Mouse (Mus musculus) midbrain, embryonic 13.5 days (tissue): ENCODE data around the gene Men1. TPM values are rescaled to one million over a fixed set of nuclear protein-coding genes. Genes with fewer than 3 reads are reported as not detected.

Source experiments
- ATAC-seq: fragments of 200-750 bp; cut with Nextera tagmentation; 2 replicates; pipeline ENCODE4 v1.8.0; 2017; ENCODE audit warnings: mild to moderate bottlenecking, moderate TSS enrichment, moderate library complexity
- H3K27ac ChIP-seq: fragments of 300-500 bp; sonication (generic); 2 replicates; pipeline ENCODE4 v1.5.1; 2015; ENCODE audit warnings: inconsistent platforms, mild to moderate bottlenecking, moderate library complexity
- H3K27me3 ChIP-seq: fragments of 300-500 bp; sonication (generic); 2 replicates; pipeline ENCODE4 v1.6.1; 2015; ENCODE audit warnings: mild to moderate bottlenecking, inconsistent platforms
- H3K36me3 ChIP-seq: fragments of 300-500 bp; sonication (generic); 2 replicates; pipeline ENCODE4 v1.6.1; 2015; ENCODE audit warnings: mild to moderate bottlenecking, inconsistent platforms
- H3K4me1 ChIP-seq: fragments of 300-500 bp; sonication (generic); replicated peaks from 2 replicates; pipeline ENCODE4 v1.6.1; 2015; ENCODE audit warnings: inconsistent platforms
- H3K4me2 ChIP-seq: fragments of 300-500 bp; sonication (generic); replicated peaks from 2 replicates; pipeline ENCODE4 v1.6.1; 2015; ENCODE audit warnings: moderate library complexity, mild to moderate bottlenecking, inconsistent platforms
- H3K4me3 ChIP-seq: fragments of 300-500 bp; sonication (generic); replicated peaks from 2 replicates; pipeline ENCODE4 v1.5.1; 2015; ENCODE audit warnings: mild to moderate bottlenecking, inconsistent platforms
- H3K9ac ChIP-seq: fragments of 300-500 bp; sonication (generic); replicated peaks from 2 replicates; pipeline ENCODE4 v1.6.1; 2015; ENCODE audit warnings: mild to moderate bottlenecking, inconsistent platforms
- H3K9me3 ChIP-seq: fragments of 300-500 bp; sonication (generic); 2 replicates; pipeline ENCODE4 v1.6.1; 2016; ENCODE audit warnings: mild to moderate bottlenecking, inconsistent platforms
- WGBS: fragments of 180-500 bp; shearing (Covaris S2); methylation state at CpG from one replicate; pipeline ENCODE4 v1.1.7; 2015; 5-methylcytosine and 5-hydroxymethylcytosine counted together
- polyA plus RNA-seq: library from polyadenylated mRNA; unstranded; fragments of >200 nt; fragmentation: Nextera tagmentation; extraction: Ambion mirVana; gene quantifications from 2 replicates; pipeline ENCODE4 v1.2.1, GENCODE M21; 2015

Men1 gene
- polyA plus RNA-seq, 1 experiment from 2014 or later: 81.1 TPM

GRCm38 (mm10) chr19:6361291-6361690 lies 26.5 kb downstream of the Men1 start:
- Histone ChIP-seq H3K4me2 (no peak overlapping the region), H3K36me3 (peaks cover 17% of the 10 kb centered on the region), H3K9me3 (no peaks in the 10 kb centered on the region), H3K9ac (no peak overlapping the region), H3K4me3 (no peak overlapping the region), H3K4me1 (peaks cover 25% of the 10 kb centered on the region), H3K27ac (no peak overlapping the region), H3K27me3 (no peaks in the 10 kb centered on the region)
- ATAC-seq: no peak
- WGBS: 92% methylated on average over 3 of the region's 3 CpGs

- 2% methylated on average over 11 of the region's 11 CpGs for WGBS
- Histone ChIP-seq H3K9ac (peak overlapping the region; percentile 99), H3K36me3 (peaks cover 34% of the 10 kb centered on the region), H3K27ac (peak overlapping the region; percentile 99), H3K9me3 (no peaks in the 10 kb centered on the region), H3K27me3 (no peaks in the 10 kb centered on the region), H3K4me3 (peak overlapping the region; percentile 99), H3K4me2 (peak overlapping the region; percentile 56), H3K4me1 (peaks cover 41% of the 10 kb centered on the region)
- no peak for ATAC-seq
These were observed 28.3 kb downstream of the Men1 start for GRCm38 (mm10) chr19:6363091-6363410.

- Histone ChIP-seq H3K9ac (peak within 1 kb of the TSS; percentile 99), H3K9me3 (no peaks in the 10 kb centered on the region), H3K27me3 (no peaks in the 10 kb centered on the region), H3K4me2 (peak within 1 kb of the TSS; percentile 97), H3K4me3 (peak within 1 kb of the TSS; percentile 99), H3K36me3 (peaks cover 39% of the 10 kb centered on the region), H3K27ac (peak within 1 kb of the TSS; percentile 99), H3K4me1 (peaks cover 41% of the 10 kb centered on the region)
- WGBS: 1% methylated on average over 84 of the region's 85 CpGs
- ATAC-seq: peak; percentile 98
These were observed 28.8 kb downstream of the Men1 start, which contains the start of gene Sf1 for GRCm38 (mm10) chr19:6363411-6364240. TSS of gene Sf1 (plus strand) at chr19:6363690.

GRCm38 (mm10) chr19:6364317-6364725 lies 29.5 kb downstream of the Men1 start:
- Histone ChIP-seq H3K4me1 (peaks cover 41% of the 10 kb centered on the region), H3K27me3 (no peaks in the 10 kb centered on the region), H3K27ac (peak overlapping the region; percentile 99), H3K9me3 (no peaks in the 10 kb centered on the region), H3K36me3 (peaks cover 45% of the 10 kb centered on the region), H3K4me2 (peak overlapping the region; percentile 97), H3K9ac (peak overlapping the region; percentile 99), H3K4me3 (peak overlapping the region; percentile 99)
- WGBS: under 1% methylated on average over 55 of the region's 55 CpGs
- no peak for ATAC-seq

- no peaks in the 10 kb centered on the region for H3K27me3 ChIP-seq
- 11% methylated on average over 2 of the region's 2 CpGs for WGBS
- peak overlapping the region; percentile 99; the same call in 1 of the 2 replicates for H3K27ac ChIP-seq
- no peaks in the 10 kb centered on the region for H3K9me3 ChIP-seq
- no peak for ATAC-seq
- H3K4me3 ChIP-seq: peak overlapping the region; percentile 99
- H3K4me1 ChIP-seq: peaks cover 41% of the 10 kb centered on the region
- H3K36me3 ChIP-seq: peaks cover 49% of the 10 kb centered on the region
- peak overlapping the region; percentile 99 for H3K9ac ChIP-seq
- H3K4me2 ChIP-seq: peak overlapping the region; percentile 97
These were observed 30.1 kb downstream of the Men1 start for GRCm38 (mm10) chr19:6364842-6365241.

GRCm38 (mm10) chr19:6370175-6370574 lies 35.4 kb downstream of the Men1 start:
- Histone ChIP-seq H3K27me3 (no peaks in the 10 kb centered on the region), H3K4me1 (peaks cover 27% of the 10 kb centered on the region), H3K36me3 (peaks cover 93% of the 10 kb centered on the region), H3K4me2 (no peak overlapping the region), H3K9me3 (no peaks in the 10 kb centered on the region), H3K27ac (no peak overlapping the region), H3K9ac (no peak overlapping the region), H3K4me3 (no peak overlapping the region)
- 95% methylated on average over 2 of the region's 2 CpGs for WGBS
- ATAC-seq: no peak

GRCm38 (mm10) chr19:6372433-6372832 lies 37.7 kb downstream of the Men1 start:
- no peaks in the 10 kb centered on the region for H3K9me3 ChIP-seq
- H3K4me2 ChIP-seq: no peak overlapping the region
- no peaks in the 10 kb centered on the region for H3K27me3 ChIP-seq
- no peak overlapping the region for H3K27ac ChIP-seq
- H3K4me3 ChIP-seq: no peak overlapping the region
- peaks cover 95% of the 10 kb centered on the region for H3K36me3 ChIP-seq
- no peak overlapping the region for H3K9ac ChIP-seq
- no peak for ATAC-seq
- 92% methylated on average over 3 of the region's 3 CpGs for WGBS
- peaks cover 12% of the 10 kb centered on the region for H3K4me1 ChIP-seq

- no peak overlapping the region for H3K4me2 ChIP-seq
- H3K9ac ChIP-seq: no peak overlapping the region
- H3K27ac ChIP-seq: no peak overlapping the region
- H3K36me3 ChIP-seq: peaks cover 95% of the 10 kb centered on the region
- no peak overlapping the region for H3K4me3 ChIP-seq
- H3K9me3 ChIP-seq: no peaks in the 10 kb centered on the region
- 65% methylated on average over 12 of the region's 12 CpGs for WGBS
- no peaks in the 10 kb centered on the region for H3K27me3 ChIP-seq
- H3K4me1 ChIP-seq: peaks cover 13% of the 10 kb centered on the region
- 0 out of 2 replicates have a peak, but pooled peaks have one; percentile 12 for ATAC-seq
These were observed 39.0 kb downstream of the Men1 start for GRCm38 (mm10) chr19:6373539-6374400.

- Histone ChIP-seq H3K36me3 (peaks cover 96% of the 10 kb centered on the region), H3K9me3 (no peaks in the 10 kb centered on the region), H3K4me1 (peaks cover 13% of the 10 kb centered on the region), H3K4me2 (no peak overlapping the region), H3K9ac (no peak overlapping the region), H3K4me3 (no peak overlapping the region), H3K27ac (no peak overlapping the region), H3K27me3 (no peaks in the 10 kb centered on the region)
- WGBS: 95% methylated on average over 10 of the region's 10 CpGs
- ATAC-seq: no peak
These were observed 39.8 kb downstream of the Men1 start for GRCm38 (mm10) chr19:6374571-6374970.

- Histone ChIP-seq H3K4me1 (peaks cover 13% of the 10 kb centered on the region), H3K4me3 (no peak overlapping the region), H3K9ac (no peak overlapping the region), H3K27me3 (no peaks in the 10 kb centered on the region), H3K4me2 (no peak overlapping the region), H3K9me3 (no peaks in the 10 kb centered on the region), H3K36me3 (peaks cover 88% of the 10 kb centered on the region), H3K27ac (no peak overlapping the region)
- WGBS: 91% methylated on average over 41 of the region's 42 CpGs
- peak; percentile 56 for ATAC-seq
These were observed 40.9 kb downstream of the Men1 start for GRCm38 (mm10) chr19:6375423-6376254.

- WGBS: 69% methylated on average over 14 of the region's 14 CpGs
- Histone ChIP-seq H3K27me3 (no peaks in the 10 kb centered on the region), H3K4me2 (no peak overlapping the region), H3K36me3 (peaks cover 86% of the 10 kb centered on the region), H3K4me3 (no peak overlapping the region), H3K4me1 (peaks cover 13% of the 10 kb centered on the region), H3K9ac (no peak overlapping the region), H3K9me3 (no peaks in the 10 kb centered on the region), H3K27ac (no peak overlapping the region; the same call in 1 of the 2 replicates)
- no peak for ATAC-seq
These were observed 41.4 kb downstream of the Men1 start for GRCm38 (mm10) chr19:6376255-6376564.
